Mouse (Mus musculus) gastrocnemius, adult 18-20 months (tissue): ENCODE results near the gene Plxnd1. TPM values are rescaled to one million over a fixed set of nuclear protein-coding genes. Genes with fewer than 3 reads are reported as not detected.

ENCODE experiments used
- DNase-seq: peaks from one replicate; pipeline ENCODE4 v3.0.0; 2021; ENCODE audit warnings: low spot score
- total RNA-seq, 2 experiments: library from RNA; stranded (reverse); gene quantifications; 2 replicates each; pipeline ENCODE4 v1.2.3; 2021

The Plxnd1 gene
- total RNA-seq, 2 experiments from 2014 or later = 20.0 to 23.7 TPM

DNA sequence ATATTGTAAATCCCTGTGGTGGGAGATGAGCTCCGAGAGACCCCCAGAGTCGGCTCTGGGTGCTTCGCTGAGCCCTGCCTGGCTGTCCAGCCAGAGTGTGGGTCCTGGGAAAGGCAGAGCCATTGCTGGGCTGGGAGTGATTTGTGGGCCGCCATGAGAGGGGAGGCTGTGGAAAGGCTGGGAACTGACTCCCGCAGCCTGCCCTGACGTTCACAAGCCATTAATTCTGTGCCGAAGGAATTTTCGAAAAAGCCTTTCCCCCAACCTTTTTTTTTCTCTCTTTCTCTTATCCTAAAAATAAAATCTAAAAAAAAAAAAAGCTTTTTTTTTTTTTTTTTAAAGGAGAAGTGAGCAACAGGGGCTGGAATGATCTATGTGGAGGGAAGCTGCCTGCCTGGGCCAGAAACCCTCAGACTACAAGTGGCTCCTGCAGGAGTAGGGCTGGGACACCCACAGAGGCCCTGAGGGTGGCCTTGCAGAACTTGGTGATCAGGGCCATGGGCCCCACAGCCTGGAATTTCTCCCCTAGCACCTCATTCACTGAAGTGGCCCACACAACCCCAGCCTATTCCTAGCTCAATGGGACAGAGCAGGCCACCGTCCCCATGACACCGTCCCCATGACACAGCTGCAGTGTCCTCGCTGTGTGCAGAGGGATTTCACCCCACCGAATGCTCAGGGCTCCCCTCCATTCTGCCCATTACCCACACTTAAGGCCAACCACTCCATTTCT lies 11.3 kb downstream of the Plxnd1 start:
- no peak for DNase-seq

DNA sequence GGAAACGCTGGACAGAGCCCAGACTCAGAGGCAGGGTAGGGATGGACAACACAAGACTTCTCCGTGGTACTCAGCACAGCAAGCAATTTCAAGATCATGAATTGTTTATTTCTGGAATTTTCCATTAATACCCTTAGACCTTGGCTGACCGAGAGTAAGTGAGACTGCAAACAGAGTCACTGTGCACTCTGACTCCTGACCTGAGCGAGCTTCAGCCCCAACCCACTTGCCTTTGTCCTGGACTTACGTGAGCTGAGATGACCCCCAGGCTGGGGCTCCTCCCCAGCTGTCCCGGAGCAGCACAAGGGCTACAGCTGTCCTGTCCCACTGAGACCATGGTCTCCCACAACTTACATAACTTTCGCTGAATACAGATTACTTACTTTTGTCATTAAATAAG lies 11.9 kb downstream of the Plxnd1 start:
- no peak for DNase-seq

DNA sequence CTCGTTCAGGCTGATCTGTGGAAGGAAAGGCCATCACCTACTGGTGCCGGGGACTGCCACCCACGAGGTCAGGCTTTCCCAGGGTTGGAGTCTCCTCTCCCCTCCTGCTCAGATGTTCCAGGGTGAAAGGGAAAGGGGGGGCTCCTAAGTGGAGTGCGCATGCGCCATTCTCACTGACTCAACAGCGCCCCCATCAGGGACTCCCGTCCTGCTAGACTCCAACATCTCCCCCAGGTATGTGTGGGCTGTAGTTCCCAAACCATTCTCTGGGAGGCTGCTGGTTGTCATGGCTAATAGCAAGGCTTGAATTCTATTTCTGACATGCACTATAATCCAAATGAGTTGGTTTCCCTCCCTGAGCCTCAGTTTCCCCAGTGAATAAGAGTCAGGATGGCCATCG lies 16.2 kb downstream of the Plxnd1 start:
- no peak for DNase-seq

DNA sequence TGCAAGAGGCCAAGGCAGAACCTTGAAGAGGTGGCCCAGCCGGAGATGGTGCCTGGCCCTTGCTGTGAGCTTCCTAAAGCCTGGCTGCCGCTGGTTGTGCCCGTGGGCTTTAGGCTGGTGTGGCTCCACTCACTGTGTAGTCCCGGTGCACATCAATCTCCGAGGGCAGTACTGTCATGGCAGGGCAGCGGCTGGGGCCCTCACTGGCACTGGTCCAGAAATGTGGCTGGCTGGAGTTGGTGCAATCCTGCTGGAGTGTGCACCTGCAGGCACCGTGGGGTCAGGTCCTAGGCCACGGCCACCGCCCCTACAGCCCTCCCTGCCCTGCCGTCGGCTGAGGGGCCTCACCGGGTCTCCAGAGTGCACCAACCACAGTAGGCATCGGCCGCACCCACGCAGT lies 17.0 kb downstream of the Plxnd1 start:
- no peak for DNase-seq

DNA sequence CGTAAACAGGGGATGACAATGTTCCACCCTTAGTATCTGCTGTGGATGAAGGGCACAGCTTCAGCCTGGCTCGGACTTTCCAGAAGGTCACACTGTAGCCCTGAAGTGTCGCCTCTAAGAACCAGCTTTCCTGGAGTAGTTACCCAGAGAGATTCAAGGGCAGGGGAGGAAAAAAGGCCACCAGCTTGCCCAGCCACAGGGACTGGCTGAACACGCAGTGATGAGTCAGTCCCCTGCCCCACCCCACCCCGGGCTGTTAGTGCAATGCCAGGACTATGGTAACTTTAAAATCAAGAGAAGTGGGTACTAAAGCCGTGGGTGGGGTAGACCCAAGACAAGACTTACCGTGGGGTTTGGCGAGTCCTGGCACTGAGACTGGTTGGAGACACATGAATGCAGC lies 19.2 kb downstream of the Plxnd1 start:
- no peak for DNase-seq

DNA sequence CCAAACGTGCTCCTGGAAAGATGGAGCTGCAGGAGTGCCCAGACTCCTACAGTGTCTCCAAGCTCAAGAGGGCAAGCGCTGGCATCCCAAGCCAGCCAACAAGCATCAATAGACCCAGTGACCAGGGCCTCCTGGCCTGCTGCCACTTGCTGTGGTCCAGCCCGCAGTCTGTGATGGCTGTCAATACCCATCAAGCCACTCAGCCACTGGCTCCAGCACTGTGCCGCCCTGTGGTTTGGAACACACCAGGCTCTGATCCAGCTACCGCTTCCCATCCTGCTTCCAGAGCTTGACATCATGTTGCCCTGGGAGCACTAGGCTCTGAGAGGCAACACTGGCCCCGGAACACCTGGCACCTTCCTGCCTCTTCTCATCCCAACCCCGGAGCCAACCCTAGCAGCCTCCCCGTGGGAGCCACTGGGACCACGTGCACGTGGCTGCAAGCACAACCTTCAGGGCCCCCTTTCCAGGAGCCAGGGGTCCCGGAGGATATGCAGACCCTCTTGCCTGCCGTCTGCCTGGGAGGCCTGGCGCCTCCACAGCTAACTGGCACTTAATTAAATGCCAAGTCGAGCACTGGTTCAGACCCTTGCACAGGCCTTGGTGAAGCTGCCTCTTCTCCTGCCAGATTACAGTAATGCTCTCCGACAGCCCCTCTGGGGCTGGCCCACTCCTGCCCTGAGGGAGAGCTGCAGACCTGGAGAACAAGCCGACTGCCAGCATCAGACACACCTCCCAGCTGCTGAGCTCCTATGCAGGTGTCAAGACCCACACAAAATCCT lies 20.7 kb downstream of the Plxnd1 start:
- no peak for DNase-seq

DNA sequence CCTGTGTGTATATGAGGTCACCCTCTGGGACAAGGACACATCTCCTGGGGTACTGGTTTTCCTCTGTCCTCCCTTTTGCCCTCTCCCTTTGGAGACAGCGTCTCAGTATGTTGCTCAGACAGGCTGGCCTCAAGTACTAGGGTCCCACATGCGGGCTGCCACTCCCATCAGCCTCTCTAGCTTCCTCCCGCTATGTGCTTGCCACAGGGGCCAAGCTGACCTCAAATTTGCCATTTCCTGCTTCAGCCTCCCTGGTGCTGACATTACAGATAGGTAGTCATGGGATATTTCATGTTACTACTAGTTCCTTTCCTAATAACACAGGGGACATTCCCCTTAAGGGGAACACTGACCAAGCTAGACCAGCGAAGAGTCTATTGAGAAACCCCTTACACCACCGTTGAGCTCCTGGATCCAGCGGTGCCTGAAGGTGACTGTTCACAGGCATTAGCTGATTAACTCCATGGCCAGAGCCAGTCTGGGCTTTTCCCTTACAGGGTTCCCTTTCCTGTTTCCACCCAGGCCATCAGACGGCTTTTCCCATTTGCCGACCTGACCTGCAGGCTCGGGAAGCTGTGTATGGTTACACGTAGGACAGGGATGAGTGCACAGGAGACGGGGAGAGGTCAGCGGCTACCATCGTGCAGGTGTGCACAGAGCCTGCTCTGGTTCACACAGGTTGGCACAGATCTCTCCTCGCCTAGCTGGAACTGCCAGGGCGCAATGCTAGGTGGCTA lies 21.5 kb downstream of the Plxnd1 start:
- DNase-seq = no peak

DNA sequence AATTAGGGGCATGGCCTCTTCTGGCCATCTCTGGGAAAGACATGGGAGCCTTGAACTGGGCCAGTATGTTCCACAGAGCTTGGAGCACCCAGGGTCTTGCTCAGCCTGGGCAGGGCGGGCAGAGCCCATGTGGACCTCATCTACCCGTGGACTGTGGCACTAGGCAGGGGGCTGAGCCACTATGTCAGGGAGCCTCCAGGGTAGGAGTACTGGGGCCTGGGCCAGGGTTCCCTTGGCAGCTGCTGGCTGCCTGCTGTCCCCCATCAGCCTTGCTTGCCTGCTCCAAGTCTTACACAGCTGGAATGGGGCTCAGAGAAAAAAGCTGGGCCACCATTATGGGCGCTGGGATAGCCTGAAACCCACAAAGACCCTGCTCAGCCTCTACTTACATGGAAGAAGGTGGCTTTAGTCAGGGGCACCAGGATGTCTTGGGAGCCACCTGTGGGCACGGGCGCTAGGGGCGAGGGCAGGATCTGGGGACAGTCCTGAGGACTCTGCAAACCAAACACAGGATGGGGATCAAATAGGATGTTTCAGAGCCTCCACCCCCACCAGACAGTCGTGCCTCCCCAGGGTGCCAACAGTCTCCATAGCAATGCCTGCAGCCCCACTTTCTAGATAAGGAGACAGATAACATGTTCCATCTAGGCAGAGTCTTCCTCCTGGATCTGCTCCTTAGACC lies 22.6 kb downstream of the Plxnd1 start:
- no peak for DNase-seq

DNA sequence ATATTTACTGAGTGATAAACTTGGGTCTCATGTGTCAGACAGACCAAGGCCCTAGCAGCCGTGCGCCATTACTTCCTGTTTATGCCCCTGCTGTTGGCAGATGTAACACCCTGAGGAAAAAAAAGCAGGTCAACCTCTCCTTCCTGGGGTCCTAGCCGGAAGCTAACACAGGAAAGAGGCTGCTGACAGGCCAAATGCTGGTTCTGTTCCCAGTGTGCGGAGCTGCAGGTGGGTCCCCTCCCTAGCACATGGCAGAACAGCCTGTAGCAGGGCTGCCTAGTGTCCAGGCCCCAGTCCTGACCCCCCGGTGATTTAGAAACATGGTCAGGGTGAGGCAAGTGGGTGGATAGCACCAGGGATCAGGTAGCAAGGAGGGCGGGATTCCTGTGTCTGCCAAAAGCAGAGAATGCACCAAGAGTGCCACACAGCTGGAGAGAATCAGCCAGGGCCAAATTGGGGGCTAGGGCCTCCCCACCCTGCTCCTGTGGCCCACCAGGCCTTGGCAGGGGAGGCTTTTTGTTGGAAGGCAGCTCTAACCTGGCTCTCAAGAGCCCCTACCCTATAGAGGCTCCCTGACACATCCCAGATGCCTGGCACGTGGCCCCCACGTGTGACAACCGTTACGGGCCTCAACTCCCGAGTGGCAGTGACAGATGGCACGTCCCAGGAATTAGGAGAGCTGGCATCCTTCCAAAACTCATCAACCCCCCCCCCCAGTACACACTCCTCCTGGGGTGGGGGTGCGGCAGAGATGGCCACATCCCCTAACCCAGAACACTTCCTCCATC lies 23.3 kb downstream of the Plxnd1 start:
- no peak for DNase-seq

DNA sequence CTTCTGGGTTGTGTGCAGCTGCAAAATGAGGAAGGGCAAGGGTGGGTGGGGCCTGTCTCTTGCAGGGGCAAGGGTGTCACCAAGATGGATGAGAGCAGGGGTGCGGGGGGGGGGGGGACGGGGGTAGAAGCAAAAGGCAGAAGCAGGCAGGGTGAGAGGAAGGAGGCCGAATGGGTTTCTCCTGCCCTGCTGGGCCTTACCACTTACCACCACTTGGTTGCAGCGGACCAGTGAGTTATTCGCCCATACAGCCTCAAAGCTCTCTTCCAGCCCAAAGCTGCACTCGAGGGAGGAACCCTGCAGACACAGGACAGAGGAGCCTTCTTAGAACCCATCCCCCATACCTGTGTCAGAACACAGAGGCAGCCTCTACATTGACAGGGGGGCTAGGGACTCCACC lies 24.9 kb downstream of the Plxnd1 start:
- DNase-seq = no peak

DNA sequence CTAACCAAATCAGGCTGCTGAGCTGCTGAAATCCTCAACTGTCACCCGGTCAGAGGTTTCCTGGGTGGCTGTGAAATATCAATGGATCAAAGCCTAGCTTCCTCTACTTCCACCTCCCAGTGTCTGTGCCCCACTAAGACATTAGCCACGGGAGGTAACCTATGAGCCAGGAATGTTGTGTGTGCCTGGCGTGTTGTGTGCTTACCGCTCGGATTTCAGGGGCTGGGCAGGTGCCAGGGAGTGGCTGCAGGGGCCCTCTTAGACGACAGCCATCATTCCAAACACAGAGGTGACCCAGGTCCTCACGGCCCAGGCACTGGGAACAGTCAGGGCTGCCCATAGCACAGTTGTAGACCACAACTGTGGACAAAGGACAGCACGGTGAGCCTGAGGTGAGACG lies 25.7 kb downstream of the Plxnd1 start:
- no peak for DNase-seq

DNA sequence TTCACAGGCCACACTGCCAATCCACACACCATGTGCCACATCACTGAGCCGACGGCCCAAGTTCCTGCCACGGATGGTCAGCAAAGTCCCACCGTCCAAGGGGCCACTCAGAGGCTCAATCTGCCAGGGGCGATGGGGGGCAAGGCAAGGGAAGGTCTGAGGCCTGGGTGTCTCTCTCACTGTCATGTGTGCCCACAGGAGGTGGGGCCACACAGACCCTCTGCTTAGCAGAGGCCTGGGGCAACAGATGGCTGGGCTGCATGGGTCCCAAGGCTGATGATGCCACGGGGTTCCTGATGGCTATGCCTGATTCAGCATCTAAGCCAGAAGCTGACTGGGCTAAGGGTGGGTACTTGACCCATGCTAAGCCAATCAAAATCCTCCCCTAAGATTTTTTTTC lies 26.1 kb downstream of the Plxnd1 start:
- no peak for DNase-seq

DNA sequence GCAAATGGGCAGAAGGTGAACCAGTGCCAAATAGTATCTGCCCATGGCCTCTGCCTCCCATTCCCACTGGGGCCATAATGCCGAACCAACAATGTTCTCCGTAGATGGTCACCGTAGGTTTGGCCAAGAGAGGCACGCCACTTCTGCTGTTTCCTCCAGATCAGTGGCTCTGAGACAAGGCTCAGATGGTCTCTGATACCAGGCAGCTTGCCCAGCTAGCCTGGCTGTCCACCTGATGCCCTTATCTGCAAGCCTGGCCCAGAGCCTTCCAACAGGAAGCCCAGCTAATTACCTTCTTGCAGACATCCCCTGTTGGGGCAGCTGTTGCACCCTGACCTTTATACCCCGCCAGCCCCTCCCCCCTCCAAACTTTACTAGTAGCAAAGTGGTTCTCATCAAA lies 26.7 kb downstream of the Plxnd1 start:
- no peak for DNase-seq

DNA sequence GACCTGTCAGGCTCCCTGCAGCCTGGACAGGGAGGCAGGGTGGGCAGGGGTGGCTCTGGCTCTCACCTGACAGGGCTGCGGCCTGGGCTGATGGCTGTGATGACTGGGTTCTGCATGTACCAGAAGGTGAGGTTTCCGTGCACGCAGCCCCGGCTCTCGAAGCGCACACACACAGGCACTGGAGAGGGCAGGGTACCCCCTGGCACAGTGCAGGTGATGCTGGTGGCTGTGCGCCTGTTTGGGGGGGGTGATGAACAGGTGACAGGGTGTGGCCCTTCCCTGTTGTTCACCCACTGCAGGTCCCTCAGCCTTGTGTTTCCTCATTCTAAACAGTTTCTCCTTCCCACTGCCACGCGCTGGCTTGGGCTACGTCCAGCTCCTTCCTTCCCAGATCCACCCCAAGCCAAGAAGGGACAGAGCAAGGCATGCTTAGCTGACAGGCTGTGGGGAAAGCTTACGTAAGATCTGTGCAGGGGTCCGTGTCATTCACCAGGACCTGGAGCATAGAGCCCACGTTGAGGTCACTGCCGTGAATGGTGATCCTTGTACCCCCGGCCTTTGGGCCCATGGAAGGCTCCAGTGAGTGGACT lies 27.4 kb downstream of the Plxnd1 start:
- no peak for DNase-seq

DNA sequence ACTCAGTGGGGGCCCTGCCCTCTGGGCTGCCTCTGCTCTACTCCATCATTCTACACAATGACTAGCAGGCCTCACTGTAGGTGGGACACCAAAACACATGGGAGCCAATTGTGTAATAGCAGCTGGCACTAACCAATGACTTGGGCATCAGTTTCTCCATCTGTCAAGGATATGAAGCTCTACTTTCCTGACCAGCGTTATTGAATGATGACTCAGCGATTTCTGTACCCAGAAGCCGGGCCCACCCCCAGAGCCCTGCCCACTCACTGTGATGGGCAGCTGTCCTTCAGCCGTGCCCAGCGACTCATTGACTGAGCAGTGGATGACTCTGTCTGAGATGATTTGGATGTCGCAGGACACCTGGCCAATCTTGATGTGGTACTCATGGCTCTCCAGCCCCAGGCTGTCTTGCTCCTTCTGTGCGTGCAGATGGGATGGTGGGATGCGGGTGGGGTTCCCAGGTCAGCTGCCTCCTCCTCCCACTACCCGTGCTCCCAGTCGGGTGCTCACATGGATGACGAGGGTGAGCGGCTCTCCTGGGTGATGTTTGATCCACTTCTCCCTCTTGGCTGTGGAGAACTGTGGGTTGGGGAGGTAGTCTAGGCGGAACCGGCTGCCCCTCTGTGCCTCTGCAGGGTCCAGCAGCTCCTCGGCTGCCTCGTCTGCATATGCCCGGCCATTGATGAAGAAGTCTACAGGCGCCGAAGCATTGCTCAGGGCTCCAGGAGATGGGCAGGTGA lies 28.4 kb downstream of the Plxnd1 start:
- DNase-seq = no peak

DNA sequence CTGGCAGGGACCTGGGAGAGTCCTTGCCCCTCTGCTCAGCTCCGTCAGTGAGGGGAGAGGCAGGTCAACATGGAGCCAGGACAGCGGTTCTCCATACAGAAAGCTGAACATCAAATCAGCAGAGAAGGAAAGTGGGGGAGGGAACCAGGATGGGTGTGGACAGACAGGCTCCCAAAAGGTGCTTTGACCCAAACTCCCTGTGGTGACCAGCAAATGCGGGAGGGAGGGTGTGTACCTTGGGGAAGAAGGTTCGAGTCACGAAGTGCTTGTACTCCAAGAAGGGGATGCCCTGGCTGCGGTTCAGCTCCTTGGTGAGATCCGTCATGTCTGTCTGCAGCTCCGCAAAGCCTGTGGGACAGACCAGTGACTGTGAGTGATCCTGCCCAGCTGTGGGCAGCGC lies 31.1 kb downstream of the Plxnd1 start:
- DNase-seq = no peak

DNA sequence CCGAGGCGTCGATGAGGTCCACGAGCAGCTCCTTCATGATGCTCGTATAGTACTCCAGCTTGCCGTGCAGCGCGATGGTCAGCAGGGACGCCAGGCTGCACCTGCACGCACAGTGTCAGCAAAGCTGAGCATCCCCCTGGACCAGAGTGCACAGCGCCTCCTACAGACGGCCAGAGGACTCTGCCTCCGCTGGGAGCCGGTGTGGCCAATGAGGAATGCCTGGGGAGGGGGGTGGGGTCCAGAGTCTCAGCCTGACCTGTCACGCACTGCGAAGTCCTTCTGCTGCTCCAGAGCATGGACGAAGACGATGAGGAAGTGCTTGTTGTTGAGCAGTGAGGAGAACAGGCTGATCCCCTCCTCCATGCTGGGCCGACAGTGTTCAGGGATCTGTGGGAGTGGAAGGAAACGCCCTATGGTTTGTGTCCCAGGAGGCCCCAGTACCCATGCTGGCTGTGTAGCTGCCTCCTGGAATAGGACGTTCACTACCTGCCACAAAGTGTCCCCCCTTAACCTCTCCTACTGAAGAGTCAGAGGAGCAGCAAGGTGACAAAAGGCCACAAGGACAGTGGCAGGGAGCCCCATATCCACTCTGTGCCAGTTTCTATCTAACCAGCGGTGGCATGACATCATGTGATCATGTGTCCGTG lies 32.2 kb downstream of the Plxnd1 start:
- DNase-seq = no peak

DNA sequence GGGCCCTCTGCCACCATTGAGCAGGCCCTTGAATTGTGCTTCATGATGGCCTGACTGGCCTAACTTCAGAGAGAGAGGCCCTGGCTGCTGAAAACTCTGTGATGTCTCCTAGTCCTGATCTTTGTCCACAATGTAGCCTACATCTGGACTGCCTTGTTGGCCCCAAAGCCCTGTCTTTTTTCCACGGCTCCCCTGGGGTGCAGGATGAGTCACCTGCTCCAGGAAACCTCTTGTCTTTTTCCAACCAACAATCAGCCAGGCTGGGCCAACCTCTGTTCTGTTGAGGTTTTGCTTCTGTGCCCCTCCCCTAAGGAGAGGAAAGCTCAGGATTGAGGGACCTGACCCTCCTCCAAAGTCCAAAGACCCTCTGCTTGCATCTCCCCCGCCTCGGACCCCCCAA lies 33.1 kb downstream of the Plxnd1 start:
- peak; percentile 45 for DNase-seq

DNA sequence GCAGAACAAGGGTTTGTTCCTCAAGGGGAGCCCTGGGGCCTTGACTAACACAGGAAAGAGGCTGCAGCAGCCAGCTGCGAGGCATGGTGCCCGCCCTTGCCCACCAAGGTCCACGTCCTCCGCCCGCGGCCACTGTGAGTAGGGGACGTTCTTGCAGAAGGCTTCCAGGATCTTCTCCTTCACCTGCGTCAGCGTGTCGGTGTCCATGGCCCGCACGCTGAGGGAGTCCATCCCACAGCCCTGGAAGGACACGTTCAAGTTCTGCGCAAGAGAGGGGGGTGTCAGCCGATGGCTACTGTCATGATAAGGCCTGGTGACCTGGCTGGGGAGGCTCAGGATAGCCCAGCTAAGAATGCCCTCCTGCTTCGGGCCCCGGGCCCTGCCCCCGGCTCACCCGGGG lies 34.5 kb downstream of the Plxnd1 start:
- no peak for DNase-seq
